Mouse (Mus musculus) olfactory bulb, adult 2 months (tissue): ENCODE measurements around the gene Nup50.

Source experiments
- CTCF ChIP-seq: fragments of 200-500 bp; IDR thresholded peaks from 2 replicates; pipeline ENCODE4 v1.5.1; 2012; ENCODE audit warnings: low read depth, mild to moderate bottlenecking, low read length, moderate library complexity; ENCODE audit not compliant: insufficient read depth
- POLR2A ChIP-seq: fragments of 200-500 bp; IDR thresholded peaks from 2 replicates; pipeline ENCODE4 v1.6.1; 2012; ENCODE audit warnings: mild to moderate bottlenecking, low read depth, low read length, moderate library complexity; ENCODE audit not compliant: insufficient read depth

DNA sequence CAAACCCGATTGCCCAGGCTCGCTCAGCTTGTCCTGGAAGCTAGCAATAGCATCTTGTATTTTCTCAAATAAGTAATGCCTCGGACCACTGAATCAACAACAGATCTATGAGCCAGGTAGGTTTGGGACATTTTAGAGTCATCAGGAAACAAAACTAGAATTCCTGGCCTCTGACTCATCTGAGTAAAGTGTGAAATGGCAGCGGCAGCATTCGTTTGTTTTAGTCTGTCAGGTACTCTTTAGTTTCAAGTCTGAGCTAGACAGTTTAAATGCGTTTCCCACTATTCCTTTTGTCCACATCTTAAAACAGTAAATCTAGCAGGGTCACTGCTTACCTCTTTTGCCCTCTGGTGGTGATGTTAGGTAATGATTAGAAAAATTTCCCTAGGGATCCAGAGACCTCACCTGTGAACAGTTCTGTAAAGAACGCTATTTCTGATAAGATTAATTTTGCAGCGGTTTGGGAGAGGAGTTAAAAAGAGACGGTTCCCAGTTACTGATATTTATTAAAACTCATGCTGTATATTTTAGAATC lies 1.6 kb downstream of the Nup50 start:
- TF ChIP-seq CTCF, result no peak
- TF ChIP-seq POLR2A, result no peak
